Mouse (Mus musculus) midbrain, embryonic 10.5 days (tissue): ENCODE measurements around the gene Sfmbt1. TPM values are rescaled to one million over a fixed set of nuclear protein-coding genes. Genes with fewer than 3 reads are reported as not detected.

Source experiments
- polyA plus RNA-seq: library from polyadenylated mRNA; unstranded; fragments of >200 nt; fragmentation: Nextera tagmentation; extraction: Ambion mirVana; gene quantifications from 2 replicates; pipeline ENCODE4 v1.2.1, GENCODE M21; 2016

Sfmbt1 gene
- polyA plus RNA-seq, 1 experiment from 2014 or later: 22.6 TPM

Other genes with a start within 250 kb of the Sfmbt1 start
- gene Dcp1a, start 235.3 kb upstream of the Sfmbt1 start, polyA plus RNA-seq: 31.8 and 35.1 TPM in 2 replicates
- 0.90 and 1.3 TPM in 2 replicates for gene Cacna1d, start 223.4 kb upstream of the Sfmbt1 start, polyA plus RNA-seq
- 312 and 334 TPM in 2 replicates for gene Tkt, start 166.5 kb upstream of the Sfmbt1 start, polyA plus RNA-seq
- gene Prkcd, start 88.6 kb upstream of the Sfmbt1 start, polyA plus RNA-seq: 20.8 and 23.2 TPM in 2 replicates
- gene Rft1, start 60.5 kb upstream of the Sfmbt1 start, polyA plus RNA-seq: 14.8 and 15.3 TPM in 2 replicates
- 20.3 and 24.4 TPM in 2 replicates for gene Tmem110, start 110.7 kb downstream of the Sfmbt1 start, polyA plus RNA-seq
- 0.19 and 0.46 TPM in 2 replicates for gene Mustn1, start 164.4 kb downstream of the Sfmbt1 start, polyA plus RNA-seq
- not detected in 2 replicates for gene Itih4, start 171.6 kb downstream of the Sfmbt1 start, polyA plus RNA-seq
- 0.53 and 0.59 TPM in 2 replicates for gene Itih3, start 208.9 kb downstream of the Sfmbt1 start, polyA plus RNA-seq
- not detected in 2 replicates for gene Itih1, start 228.4 kb downstream of the Sfmbt1 start, polyA plus RNA-seq
- 22.7 and 24.7 TPM in 2 replicates for gene Nek4, start 236.5 kb downstream of the Sfmbt1 start, polyA plus RNA-seq